Mouse (Mus musculus): ENCODE data around the gene Caprin1.

Gene Caprin1

DNA sequence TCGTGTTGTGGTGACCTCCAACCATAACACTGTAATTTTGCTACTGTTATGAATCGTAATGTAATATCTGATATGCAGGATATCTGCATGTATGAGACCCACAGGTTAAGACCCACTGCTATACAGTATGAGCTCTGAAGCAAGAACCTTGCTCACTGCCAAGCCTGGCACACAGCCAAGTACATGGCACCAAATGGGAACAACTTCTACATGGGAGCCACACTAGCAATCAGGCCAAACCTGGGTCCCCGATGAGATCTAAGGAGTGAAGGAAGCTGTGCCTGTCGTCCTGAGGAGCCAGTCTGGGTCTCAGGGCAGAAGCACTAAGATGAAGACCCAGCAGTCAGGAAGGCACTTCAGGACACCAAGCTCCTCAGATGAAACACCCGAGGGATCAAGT, 52.0 kb downstream of the Caprin1 start:
- in situ Hi-C loops (cut with MboI; ENCODE audit: unreplicated experiment in 2 of 2), result loop anchor here (10.0 to 25.0 kb wide), 3 partner anchors 99 to 283 kb away; no protein-coding TSS in a partner anchor

- in situ Hi-C loops (cut with MboI; ENCODE audit: unreplicated experiment in 2 of 2), result loop anchor here (5.0 to 25.0 kb wide), 4 partner anchors 101 to 282 kb away; partner anchors contain the start of gene Abtb2 (in 1 of the 2)
These were observed 53.5 kb downstream of the Caprin1 start for GRCm38 (mm10) chr2:103743988-103744387.

DNA sequence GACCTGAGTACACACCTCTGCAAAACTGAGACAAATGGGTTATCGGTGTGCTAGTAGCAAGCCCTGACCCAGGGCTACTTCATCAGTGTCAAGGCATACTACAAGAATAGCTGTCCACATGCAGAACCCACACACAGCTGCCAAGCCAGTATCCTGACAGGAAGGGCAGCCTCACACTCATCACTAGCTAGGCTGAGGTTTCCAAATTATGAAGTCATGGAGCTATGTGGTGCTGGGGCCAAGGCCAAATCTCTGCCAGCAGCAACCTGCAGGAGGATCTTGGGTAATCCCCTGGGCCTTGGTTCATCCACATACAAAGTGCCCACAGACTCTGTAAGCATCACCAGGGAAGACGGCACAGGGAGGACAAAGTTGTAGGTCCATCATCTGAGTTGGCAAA, 53.9 kb downstream of the Caprin1 start:
- in situ Hi-C loops (cut with MboI; ENCODE audit: unreplicated experiment in 2 of 2), result loop anchor here (5.0 to 25.0 kb wide), 4 partner anchors 101 to 281 kb away; partner anchors contain the start of gene Abtb2 (in 1 of the 2)

DNA sequence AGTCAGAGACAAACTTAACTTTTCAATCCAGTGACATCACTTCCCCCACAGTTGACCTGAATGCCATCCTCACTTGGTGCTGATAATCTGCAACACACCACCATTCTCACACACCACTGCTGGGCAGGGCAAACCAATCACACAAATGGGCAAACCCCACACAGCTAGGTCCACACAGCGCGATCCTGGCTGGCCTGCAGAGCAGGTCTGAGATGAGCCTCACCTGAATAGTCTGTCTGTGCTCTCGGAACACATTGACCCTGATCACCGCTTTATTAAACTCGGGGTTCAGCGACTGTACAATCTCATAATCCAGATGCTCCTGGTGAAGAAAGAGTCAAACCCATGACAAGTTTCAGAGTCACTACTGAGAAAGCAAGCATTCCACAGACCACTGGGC, 54.6 kb downstream of the Caprin1 start:
- in situ Hi-C loops (cut with MboI; ENCODE audit: unreplicated experiment in 2 of 2), result loop anchor here (5.0 to 25.0 kb wide), 4 partner anchors 102 to 281 kb away; partner anchors contain the start of gene Abtb2 (in 1 of the 2)

DNA sequence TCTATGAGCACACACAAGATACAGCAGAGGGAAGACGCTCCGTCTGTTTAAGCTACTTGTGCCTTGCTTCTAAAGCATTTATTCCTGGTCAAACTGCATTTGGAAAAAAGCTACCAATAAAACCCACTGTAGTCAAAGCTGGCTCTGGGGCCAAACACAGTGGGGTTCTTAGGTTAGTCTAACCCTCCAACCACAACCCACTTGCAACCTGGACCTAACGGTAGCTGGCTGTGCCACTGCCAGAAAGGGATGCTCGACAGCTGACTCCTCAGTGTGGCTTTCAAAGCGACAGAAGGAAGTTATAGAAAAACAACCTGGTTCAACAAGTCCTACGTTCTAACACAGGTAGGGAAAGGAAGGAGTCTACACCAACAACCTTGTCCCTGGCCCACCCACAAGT, 66.0 kb downstream of the Caprin1 start:
- in situ Hi-C loops (cut with MboI; ENCODE audit: unreplicated experiment in 2 of 2), result loop anchor here in 1 of 2 experiments (25.0 kb wide), 1 partner anchor 269 kb away; no protein-coding TSS in a partner anchor

- in situ Hi-C loops (cut with MboI; ENCODE audit: unreplicated experiment in 2 of 2), result loop anchor here in 1 of 2 experiments (25.0 kb wide), 1 partner anchor 269 kb away; no protein-coding TSS in a partner anchor
These were observed 66.5 kb downstream of the Caprin1 start for GRCm38 (mm10) chr2:103730999-103731398.

DNA sequence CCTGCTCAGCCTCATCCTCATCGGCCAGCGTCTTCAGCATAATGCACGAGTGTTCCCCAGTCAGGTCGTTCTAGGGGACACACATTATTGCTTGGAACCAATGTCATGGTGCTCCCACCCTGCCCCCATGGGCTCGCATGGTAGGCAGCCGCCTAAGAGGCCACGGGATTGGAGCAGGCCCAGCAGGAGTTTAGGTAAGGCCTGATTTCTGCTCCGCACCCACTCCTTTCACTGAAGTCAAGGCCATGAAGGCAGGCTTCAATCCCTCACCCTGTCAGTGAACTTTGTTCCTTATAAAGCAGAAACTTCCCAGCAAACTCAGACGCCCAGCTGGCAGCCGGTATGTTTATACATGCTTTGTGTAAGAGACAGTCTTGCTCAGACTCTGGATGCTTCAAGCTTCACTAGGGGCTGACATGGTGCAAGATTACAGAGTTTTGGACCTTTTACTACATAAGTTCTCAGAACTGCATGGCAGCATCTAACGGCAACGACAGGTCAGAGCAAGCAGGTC, 69.4 kb downstream of the Caprin1 start:
- in situ Hi-C loops (cut with MboI; ENCODE audit: unreplicated experiment in 2 of 2), result loop anchor here (10.0 to 25.0 kb wide), 3 partner anchors 137 to 273 kb away; no protein-coding TSS in a partner anchor

- in situ Hi-C loops (cut with MboI; ENCODE audit: unreplicated experiment in 2 of 2), result loop anchor here (5.0 to 25.0 kb wide), 4 partner anchors 140 to 270 kb away; no protein-coding TSS in a partner anchor
These were observed 72.9 kb downstream of the Caprin1 start for GRCm38 (mm10) chr2:103724521-103724920.

GRCm38 (mm10) chr2:103719292-103719646, 78.2 kb downstream of the Caprin1 start:
- in situ Hi-C loops (cut with MboI; ENCODE audit: unreplicated experiment in 2 of 2), result loop anchor here (5.0 to 25.0 kb wide), 3 partner anchors 126 to 268 kb away; partner anchors contain the start of gene Abtb2 (in 1 of the 2)

DNA sequence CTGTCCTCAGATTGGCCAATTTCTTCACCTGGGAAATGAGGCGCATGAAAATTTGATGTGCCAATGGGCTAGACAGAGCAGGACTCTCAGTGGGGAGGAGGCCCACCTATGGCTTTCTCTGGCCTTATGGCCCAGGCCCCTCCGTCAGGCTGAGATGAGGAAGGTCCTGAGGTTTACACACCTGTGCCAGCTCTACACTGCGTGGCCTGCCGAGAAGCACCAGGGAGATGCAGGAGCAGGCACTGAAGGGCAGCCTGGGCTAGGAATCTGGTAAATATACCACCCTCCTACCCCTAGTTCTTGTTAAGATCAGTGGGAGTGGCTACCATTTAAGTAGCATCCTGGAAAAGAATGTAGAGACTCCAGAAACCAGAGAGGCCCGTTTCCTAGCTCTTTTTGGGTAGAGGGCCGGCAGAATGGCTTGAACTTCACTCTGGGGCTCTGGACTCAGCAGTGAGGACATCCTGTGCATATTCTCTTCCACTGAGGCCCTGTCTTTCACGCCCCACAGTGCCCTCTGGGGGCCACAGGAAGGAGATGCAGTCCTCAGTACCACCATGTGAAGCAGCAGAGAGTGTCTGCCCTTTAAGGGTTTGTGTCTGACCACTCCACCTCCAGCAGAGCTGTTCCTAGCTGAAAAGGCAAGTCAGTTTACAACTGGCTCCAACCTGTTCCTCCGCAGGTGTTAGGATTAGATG, 78.7 kb downstream of the Caprin1 start:
- in situ Hi-C loops (cut with MboI; ENCODE audit: unreplicated experiment in 2 of 2), result loop anchor here (5.0 to 25.0 kb wide), 3 partner anchors 126 to 269 kb away; partner anchors contain the start of gene Abtb2 (in 1 of the 2)

DNA sequence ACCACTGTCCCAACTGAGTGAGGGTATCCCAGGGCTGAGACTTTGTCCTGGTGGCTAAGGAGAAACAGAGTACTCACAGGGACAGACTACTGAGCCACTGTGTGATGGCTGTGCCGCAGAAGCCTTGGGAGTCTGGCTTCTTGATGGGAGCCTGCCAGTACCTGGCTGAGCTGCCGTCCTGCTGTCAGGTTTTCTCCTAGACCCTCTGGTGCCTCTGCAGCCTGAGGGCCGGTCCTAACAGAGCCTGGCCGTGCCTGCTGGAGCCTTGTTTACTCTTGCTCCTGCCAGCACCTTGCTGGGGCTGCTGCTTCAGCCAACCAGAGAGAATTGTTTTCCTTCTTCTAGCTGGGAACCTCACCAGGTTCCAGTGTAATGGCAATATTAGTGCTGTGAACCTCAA, 83.0 kb downstream of the Caprin1 start:
- in situ Hi-C loops (cut with MboI; ENCODE audit: unreplicated experiment in 2 of 2), result loop anchor here in 1 of 2 experiments (10.0 to 25.0 kb wide), 2 partner anchors 130 to 273 kb away; no protein-coding TSS in a partner anchor

GRCm38 (mm10) chr2:103713831-103714230, 83.6 kb downstream of the Caprin1 start:
- in situ Hi-C loops (cut with MboI; ENCODE audit: unreplicated experiment in 2 of 2), result loop anchor here in 1 of 2 experiments (10.0 to 25.0 kb wide), 2 partner anchors 131 to 273 kb away; no protein-coding TSS in a partner anchor

Measured in v-Abl transformed pro-B cells (cell line).